Mouse (Mus musculus) liver, embryonic 14.5 days (tissue): ENCODE measurements around the gene Dnajc16.
A peak's percentile ranks its signal among the peaks of the same experiment; 100 is the strongest.

ENCODE experiments used
- CTCF ChIP-seq: IDR thresholded peaks from 2 replicates; pipeline ENCODE4 v1.5.1; 2016; ENCODE audit warnings: antibody characterized with exemption, low read depth, control low read depth
- EP300 ChIP-seq: IDR thresholded peaks from 2 replicates; pipeline ENCODE4 v1.6.1; 2016; ENCODE audit warnings: antibody characterized with exemption, low read depth

DNA sequence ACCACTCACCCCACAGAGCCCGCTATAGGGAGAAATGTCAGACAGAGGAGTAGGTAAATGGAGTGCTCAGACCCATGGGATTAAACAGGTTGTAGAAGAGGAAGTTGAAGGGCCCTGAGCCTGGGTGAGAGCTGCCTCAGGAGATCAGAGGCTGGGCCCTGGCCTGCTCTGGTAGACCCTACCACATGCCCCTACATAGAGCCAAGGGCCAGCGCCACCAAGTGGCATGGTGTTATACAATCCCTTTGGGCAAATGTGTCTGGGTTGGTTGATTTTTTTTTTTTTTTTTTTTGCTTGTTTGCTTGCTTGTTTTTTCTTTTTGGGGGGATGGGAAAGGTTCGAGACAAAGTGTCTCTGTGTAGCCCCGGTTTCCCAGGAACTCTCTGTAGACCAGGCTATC lies 13.4 kb upstream of the Dnajc16 start:
- TF ChIP-seq CTCF = peak; percentile 37
- TF ChIP-seq EP300 = no peak
